Mouse (Mus musculus): ENCODE results near the gene Ush2a.

Gene Ush2a

DNA sequence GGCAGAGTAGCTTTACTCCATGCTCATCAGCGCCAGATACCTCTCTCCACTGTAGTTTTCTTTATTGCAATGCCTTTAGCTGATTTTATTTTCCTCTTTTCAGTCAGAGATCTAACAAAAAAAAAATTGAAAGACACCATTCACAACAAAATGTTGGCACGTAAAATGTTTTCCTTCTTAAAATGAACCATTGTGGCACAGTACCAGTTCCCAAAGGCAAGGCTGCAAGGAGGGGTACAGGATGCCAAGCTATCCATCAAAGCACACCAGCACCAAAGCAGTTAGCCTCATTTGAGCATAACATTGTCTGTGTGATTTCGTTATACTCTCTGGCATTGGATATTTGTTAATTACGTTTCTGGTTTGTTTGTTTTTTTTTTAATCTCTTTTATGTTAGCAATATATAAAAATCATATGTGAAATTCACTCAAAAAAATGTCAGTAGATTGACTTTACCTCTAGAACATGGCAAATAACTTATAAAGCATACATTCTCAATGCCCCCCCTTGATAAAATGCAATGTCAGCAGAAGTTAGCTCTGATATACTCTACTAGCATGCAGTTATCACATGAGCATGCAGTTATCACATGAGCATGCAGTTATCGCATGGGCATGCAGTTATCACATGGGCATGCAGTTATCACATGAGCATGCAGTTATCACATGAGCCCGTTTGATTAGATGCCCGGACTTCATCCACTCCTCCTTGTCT lies 510.9 kb downstream of the Ush2a start:
- no peak for DNase-seq (ENCODE audit: low spot score in 2 of 2)

GRCm38 (mm10) chr1:188773631-188774030 lies 511.8 kb downstream of the Ush2a start:
- DNase-seq (ENCODE audit: low spot score in 2 of 2): no peak

DNA sequence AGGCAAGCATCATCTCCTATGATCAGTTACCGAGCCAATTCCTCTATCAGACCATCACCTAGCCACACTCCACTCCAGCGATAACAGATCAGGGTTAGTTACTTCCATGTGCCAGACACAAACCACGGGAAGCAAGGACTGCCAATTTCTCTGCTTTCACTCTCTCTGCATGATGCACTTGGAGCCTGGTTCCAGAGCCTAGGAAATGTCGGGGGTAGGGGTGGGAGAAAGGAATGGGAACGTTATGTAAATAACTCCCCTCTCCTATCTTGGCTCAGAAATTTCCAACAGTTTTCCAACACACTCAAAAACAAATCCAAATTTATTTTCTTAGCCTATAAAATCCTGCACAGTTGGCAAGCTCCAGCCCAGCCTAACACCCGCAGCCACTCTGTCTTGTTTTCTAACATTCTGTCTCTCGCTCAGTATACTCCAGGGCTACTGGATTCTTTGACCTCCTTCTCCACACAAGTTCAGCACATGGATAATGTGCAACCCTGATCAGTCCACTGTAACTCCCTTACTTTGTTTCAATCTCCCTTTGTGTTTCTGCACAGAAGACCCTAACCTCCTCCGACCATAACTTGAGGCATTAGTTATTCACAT lies 515.8 kb downstream of the Ush2a start:
- DNase-seq (ENCODE audit: low spot score in 2 of 2): no peak

DNA sequence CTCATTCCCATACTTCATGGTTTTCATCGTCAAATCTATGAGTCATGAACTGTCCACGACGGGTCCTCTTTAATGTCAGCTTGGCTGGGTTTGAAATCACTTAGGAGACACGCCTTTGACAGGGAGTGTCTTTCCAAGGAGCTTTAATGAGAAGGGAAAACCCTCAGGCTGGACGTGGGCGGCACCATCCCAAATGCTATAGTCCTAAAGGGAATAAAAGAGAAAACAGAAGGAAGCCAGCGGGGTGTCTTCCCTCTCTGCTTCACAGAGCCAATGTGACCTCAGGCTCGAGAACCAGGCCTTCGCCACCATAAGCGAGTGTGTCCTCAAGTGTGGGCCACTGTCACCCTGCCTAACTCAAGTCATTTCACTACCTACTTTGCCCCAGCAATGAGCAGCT lies 523.2 kb downstream of the Ush2a start:
- DNase-seq (ENCODE audit: low spot score in 2 of 2): no peak

GRCm38 (mm10) chr1:188805069-188805468 lies 543.2 kb downstream of the Ush2a start:
- DNase-seq (ENCODE audit: low spot score in 2 of 2): no peak

DNA sequence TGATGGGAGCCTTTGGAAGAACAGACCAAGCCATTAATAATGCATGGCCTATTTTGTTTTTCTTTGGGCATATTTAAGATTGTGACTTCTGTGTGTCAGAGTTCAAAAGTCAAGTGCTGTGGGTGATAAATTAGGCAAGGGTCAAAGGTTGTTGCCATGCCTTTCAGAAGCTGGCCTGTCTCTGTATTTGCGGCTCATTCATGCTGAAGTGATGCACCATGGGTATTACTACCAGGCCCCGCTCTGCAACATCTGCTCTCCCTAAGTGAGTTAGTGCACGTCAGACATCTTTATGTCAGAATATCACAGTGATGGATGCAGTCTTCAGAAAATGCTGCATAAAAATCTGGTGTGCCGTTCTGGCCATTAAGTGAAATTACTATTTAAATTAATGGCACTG lies 544.0 kb downstream of the Ush2a start:
- no peak for DNase-seq (ENCODE audit: low spot score in 2 of 2)

- DNase-seq (ENCODE audit: low spot score in 2 of 2): peak in 1 of 2 experiments; percentile 5
These were observed 548.8 kb downstream of the Ush2a start for GRCm38 (mm10) chr1:188810631-188811030.

DNA sequence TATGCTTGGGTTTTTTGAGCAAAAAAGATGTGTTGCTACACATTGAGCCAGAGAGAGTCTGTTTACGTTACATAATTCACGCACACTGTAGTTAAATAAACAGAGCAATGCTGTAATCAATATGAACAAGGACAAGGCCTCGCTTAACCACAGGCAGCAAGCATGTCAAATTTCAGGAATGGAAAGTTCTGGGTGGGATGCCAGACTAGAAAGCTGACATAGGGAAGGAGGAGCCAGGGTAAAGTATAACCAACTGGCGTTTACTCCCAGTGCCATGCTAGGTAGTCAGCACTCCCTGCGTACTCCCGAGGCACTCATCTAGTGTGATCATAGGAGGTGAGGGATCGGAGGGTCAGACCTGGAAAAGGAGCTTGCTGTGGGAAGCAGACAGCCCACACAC lies 553.2 kb downstream of the Ush2a start:
- no peak for DNase-seq (ENCODE audit: low spot score in 2 of 2)

- no peak for DNase-seq (ENCODE audit: low spot score in 2 of 2)
These were observed 562.4 kb downstream of the Ush2a start for GRCm38 (mm10) chr1:188824195-188824594.

DNA sequence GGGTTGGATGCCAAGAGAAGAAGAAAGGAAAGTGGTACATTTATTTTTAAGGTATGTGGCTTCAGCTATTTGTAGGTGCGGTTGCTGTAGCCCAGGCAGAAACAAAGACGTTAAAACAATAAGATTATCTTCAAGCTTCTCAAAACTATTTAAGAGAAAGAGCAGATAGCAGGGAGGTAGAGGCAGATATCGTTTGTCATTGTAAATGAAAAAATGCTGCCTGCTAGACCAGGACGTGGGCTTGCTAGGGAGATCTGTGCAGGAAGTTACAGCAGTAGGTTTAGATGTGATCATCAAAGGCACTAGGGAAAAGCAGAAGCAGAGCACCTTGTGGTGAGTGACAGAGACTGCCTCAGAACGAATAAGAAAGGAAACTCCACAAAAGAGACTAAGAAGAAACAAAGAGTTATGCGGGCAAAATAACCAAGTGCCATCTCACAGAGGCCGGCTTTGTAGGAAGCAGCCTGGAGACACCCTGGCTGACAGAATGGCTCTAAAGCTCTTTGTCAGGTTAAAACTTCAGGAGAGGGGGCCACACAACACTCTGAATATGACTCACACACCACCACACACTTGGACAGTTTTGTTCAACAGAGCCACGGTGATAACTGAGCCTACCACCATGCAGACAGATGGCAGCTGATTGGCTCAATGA lies 563.2 kb downstream of the Ush2a start:
- DNase-seq (ENCODE audit: low spot score in 2 of 2): no peak

DNA sequence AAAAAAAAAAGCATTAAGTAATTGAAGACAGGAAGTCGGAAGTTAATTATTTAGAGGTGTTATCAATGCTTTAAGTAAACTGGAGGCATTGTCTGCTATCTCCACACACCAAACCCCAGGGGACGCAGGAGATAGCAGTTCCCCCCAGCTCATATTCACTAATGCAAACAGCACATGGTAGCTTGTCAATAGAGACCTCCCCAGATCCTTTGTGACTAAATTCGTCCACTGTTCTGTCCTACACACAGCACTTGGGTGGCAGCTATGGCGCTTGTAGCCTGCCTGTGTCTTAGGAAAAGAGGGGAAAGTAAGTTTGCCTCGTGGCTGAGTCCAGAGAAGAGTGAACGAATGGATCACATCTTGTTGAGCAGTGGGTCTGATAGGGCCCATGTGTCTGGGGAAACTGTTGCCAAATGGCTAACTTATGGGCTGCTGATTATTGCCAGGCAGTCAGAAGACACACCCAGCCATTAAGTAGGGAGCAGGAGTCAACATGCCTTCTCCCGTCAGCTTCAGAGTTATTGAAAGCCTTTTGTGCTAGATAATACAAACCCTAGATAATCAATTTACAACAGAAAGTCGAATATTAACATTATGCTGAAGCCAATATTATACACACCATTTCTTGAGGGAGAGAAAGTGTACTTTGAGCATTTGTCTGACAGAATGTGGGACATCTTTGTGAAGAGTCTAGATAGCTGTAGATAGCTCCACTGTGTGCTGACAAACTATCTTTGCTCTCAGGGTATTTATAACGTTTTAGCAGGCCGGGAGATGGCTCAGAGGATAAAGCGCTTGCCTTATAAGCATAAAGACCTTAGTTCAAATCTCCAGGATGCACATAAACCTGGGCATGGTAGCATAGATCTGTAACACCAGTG lies 568.9 kb downstream of the Ush2a start:
- DNase-seq (ENCODE audit: low spot score in 2 of 2): no peak

- no peak for DNase-seq (ENCODE audit: low spot score in 2 of 2)
These were observed 572.1 kb downstream of the Ush2a start for GRCm38 (mm10) chr1:188833906-188834305.

DNA sequence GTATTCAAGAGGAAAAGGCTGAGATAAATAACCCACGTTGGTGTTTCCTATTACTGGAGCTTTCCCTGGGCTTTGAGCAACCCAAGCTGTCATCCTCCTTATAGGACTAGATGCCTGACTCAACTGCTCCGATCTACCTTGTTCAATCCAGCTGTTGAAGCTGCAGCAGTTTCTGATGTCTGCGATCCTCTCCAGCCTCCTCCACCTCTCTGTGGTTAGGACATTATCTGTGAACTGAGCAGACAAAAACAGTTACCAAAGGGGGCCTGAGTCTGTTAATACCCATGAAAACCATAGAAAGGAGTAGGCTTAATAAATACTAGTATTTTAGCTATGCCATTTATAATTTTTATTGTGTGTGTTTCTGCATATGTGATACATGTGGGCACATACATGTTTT lies 572.9 kb downstream of the Ush2a start:
- no peak for DNase-seq (ENCODE audit: low spot score in 2 of 2)

GRCm38 (mm10) chr1:188837613-188838295 lies 575.9 kb downstream of the Ush2a start:
- DNase-seq (ENCODE audit: low spot score in 2 of 2): no peak

DNA sequence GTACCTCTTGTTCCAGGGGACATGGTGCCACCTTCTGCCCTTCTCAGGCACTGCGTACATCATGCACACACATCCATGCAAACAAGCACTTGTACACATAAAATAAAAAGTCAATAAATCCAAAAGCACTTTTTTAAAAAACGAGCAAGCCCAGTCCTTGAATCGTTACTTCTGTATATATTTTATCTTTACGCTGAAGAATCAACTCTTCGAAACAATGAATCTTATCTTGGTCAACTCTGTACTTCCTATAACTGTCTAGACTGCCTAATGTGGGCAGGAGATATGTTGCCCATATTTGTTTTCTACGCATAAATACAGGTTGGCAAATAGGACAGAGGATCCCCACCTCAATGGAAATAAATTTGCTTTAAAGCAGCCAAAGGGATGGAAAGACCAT lies 585.4 kb downstream of the Ush2a start:
- no peak for DNase-seq (ENCODE audit: low spot score in 2 of 2)

DNA sequence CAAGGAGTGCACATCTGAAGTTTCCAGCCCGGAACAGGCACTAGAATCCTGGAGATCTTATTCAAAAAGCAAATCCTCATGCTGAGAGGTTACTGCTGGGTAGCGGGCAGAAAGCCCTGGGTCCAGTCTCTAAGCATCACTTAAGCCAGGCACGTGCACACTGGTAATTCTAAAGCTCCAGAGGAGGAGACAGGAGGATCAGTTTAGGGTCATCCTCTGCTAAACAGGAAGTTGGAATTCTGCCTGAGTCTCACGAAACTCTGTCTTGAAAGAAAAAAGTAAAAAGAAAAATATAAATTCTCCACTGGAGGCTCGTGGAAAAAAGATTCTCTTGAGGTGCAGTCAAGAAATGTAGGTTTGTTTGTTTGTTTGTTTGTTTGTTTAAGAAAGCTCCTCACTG lies 591.0 kb downstream of the Ush2a start:
- DNase-seq (ENCODE audit: low spot score in 2 of 2): no peak

DNA sequence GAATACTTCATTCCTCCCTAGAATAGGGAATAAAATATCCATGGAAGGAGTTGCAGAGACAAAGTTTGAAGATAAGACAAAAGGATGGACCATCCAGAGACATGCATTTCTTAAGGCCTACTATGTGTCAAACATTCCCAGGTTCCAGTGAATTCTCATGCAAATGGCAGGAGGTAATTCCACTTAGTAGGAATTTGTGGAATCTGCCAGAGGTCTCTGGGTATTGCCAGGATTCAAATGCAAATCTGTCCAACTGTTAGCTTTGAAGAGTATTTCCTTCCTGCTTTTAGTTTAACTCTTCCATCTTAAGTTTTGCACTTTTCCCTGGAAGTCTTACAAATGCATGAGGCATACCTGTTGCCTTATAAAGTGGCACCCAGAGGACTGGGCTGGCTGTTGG lies 592.4 kb downstream of the Ush2a start:
- no peak for DNase-seq (ENCODE audit: low spot score in 2 of 2)

GRCm38 (mm10) chr1:188855034-188855433 lies 593.2 kb downstream of the Ush2a start:
- no peak for DNase-seq (ENCODE audit: low spot score in 2 of 2)

DNA sequence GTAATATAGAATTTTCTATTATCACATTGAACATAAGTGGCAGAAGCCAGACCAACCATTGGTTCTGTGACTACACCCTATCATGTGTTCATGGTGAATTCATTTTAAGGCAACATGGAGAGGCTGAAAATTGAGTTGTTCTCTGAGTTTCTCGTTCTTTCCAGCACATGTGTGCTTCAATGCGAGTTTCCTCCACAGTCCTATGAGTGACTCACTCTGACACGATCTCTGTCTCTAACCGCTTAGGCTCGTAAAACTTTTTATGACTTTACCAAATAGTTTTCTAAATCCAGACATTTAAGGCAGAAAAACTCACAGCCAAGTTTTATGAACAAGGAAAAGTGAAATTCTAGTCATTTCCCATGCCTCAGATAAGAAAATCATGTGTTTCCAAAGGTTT lies 597.9 kb downstream of the Ush2a start:
- no peak for DNase-seq (ENCODE audit: low spot score in 2 of 2)

- DNase-seq (ENCODE audit: low spot score in 2 of 2): no peak
These were observed 604.1 kb downstream of the Ush2a start for GRCm38 (mm10) chr1:188865881-188866280.

DNA sequence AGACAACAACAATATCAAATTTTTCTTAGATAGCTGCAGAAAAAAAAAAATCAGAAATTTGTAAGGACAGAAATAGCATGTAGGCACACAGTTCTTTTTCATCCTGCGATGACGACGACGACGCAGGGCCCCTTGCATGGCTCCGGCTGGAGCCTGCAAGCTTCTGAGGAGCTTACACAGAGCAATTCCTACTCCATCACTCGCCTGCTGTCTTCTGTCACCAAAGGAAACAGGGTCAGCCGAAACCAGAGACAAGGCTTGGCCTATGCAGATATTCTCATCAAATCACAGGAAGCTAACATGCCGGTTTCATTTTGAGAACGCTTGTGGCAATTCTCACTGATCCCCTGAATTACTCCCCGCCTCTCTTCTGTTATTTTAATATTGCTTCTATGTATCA lies 604.7 kb downstream of the Ush2a start:
- no peak for DNase-seq (ENCODE audit: low spot score in 2 of 2)
